Mouse (Mus musculus): ENCODE results near the gene Ldhd. TPM values are rescaled to one million over a fixed set of nuclear protein-coding genes. Genes with fewer than 3 reads are reported as not detected.

Gene Ldhd
- total and polyA plus RNA-seq, 3 experiments: 0.08 TPM; not detected in 2

DNA sequence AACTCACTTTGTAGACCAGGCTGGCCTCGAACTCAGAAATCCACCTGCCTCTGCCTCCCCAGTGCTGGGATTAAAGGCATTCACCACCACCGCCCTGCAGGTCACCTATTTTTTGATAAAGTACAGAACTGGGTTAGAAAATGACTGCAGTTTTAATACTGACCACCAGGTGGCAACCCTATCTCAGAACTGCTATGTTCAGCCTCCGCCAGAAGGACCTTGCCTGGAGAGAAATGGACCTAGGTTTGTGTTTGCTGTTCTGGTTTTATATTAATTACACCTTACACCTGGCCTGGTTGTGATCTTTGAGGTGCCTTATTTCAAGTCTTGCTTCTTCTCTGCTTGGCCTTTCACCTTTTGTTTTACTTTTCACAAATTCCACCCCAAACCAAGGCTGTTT is 47.9 kb upstream of the Ldhd start:
- no peaks in the 10 kb centered on the region for H3K4me1 ChIP-seq (ENCODE audit: control insufficient read depth in 1 of 2, insufficient read depth in 2 of 2)
- peaks cover 9% of the 10 kb centered on the region for H3K27me3 ChIP-seq (replicated peaks)
- no peak overlapping the region for H3K4me2 ChIP-seq (ENCODE audit: insufficient read depth, low read depth, poor library complexity, severe bottlenecking)
- H3K4me3 ChIP-seq (replicated peaks in 1 of 3; ENCODE audit: low read depth in 2 of 3, low read length in 2 of 3, poor library complexity in 1 of 3): no peak overlapping the region
- dilution Hi-C loops (cut with MboI; ENCODE audit: extremely low pct_ligation_motif_present, extremely low pct_unique_long_range_greater_than_20kb, low sequenced_read_pairs) (no loop called here), in situ Hi-C loops (cut with MboI; ENCODE audit: low pct_ligation_motif_present, low pct_unique_long_range_greater_than_20kb, low sequenced_read_pairs) (no loop called here)
- DNase-seq (ENCODE audit: extremely low read depth): peak; percentile 64
- H3K36me3 ChIP-seq (replicated peaks in 1 of 2; ENCODE audit: control insufficient read depth in 1 of 2, insufficient read depth in 1 of 2, low read length in 1 of 2): no peaks in the 10 kb centered on the region
- TF ChIP-seq EP300 (IDR thresholded peaks at IDR 0.05; ENCODE audit: low read length): no peak
- no peak for TF ChIP-seq TCF12 (IDR thresholded peaks at IDR 0.05; ENCODE audit: low read depth, low read length)
- no peak for TF ChIP-seq HCFC1 (IDR thresholded peaks at IDR 0.05; ENCODE audit: low read depth, low read length)
- TF ChIP-seq ZMIZ1 (IDR thresholded peaks at IDR 0.05; ENCODE audit: low read depth, low read length): no peak
- TF ChIP-seq POLR2AphosphoS2 (IDR thresholded peaks at IDR 0.05; ENCODE audit: low read depth, low read length): no peak
- no peak for TF ChIP-seq USF1 (IDR thresholded peaks at IDR 0.05; ENCODE audit: low read depth, low read length)
- TF ChIP-seq CTCF (conservative IDR thresholded peaks at IDR 0.05 in 1 of 2, IDR thresholded peaks at IDR 0.05 in 1 of 2; ENCODE audit: low read depth in 2 of 2, low read length in 2 of 2): peak; percentile 62 to 81
- peak; percentile 79 for TF ChIP-seq SMC3 (IDR thresholded peaks at IDR 0.05; ENCODE audit: low read depth, low read length)
- TF ChIP-seq ZC3H11A (IDR thresholded peaks at IDR 0.05; ENCODE audit: low read depth, low read length): peak; percentile 20; the same call in 1 of the 2 replicates
- TF ChIP-seq SIN3A (IDR thresholded peaks at IDR 0.05; ENCODE audit: low read length): no peak
- TF ChIP-seq RAD21 (IDR thresholded peaks at IDR 0.05; ENCODE audit: low read depth, low read length): peak; percentile 80
- no peak for TF ChIP-seq GABPA (IDR thresholded peaks at IDR 0.05; ENCODE audit: insufficient replicate concordance, low read depth, low read length)
- no peak for TF ChIP-seq UBTF (IDR thresholded peaks at IDR 0.05; ENCODE audit: low read depth, low read length)
- no peak for TF ChIP-seq MAFK (IDR thresholded peaks at IDR 0.05; ENCODE audit: insufficient replicate concordance, low read length)
- no peaks in the 10 kb centered on the region for H3K79me2 ChIP-seq (replicated peaks; ENCODE audit: control insufficient read depth, extremely low read depth, insufficient read depth, poor library complexity, severe bottlenecking)
- peaks cover 8% of the 10 kb centered on the region for H3K9me3 ChIP-seq (replicated peaks; ENCODE audit: low read length)
- H3K27ac ChIP-seq (ENCODE audit: insufficient read depth, low read depth): no peak overlapping the region
- no peak overlapping the region for H3K9ac ChIP-seq (ENCODE audit: insufficient read depth, low read depth)

DNA sequence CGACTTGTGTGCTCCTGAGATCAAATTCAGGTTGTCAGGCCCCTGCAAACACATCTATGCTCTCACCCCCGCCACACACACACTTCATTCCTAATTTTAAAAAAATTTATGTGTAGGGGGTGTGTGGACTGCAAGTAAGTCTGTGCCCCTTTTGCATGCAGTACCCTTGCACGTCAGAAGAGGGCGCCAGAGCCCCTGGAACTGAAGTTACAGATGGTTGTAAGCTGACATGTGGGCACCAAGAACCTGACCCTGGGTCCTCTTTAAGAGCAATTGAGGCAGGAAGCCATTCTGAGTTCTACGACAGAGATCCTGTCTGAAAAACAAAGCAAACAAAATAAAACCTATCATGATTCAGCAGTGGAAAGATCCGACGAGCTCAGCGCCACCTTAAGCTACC is 46.1 kb upstream of the Ldhd start:
- Histone ChIP-seq H3K79me2 (replicated peaks; ENCODE audit: control insufficient read depth, extremely low read depth, insufficient read depth, poor library complexity, severe bottlenecking) (no peaks in the 10 kb centered on the region), H3K27me3 (replicated peaks) (peaks cover 4% of the 10 kb centered on the region), H3K4me2 (ENCODE audit: insufficient read depth, low read depth, poor library complexity, severe bottlenecking) (no peak overlapping the region), H3K9me3 (replicated peaks; ENCODE audit: low read length) (peaks cover 8% of the 10 kb centered on the region), H3K36me3 (replicated peaks in 1 of 2; ENCODE audit: control insufficient read depth in 1 of 2, insufficient read depth in 1 of 2, low read length in 1 of 2) (peaks cover 0 to 12% of the 10 kb centered on the region in 2 experiments), H3K27ac (ENCODE audit: insufficient read depth, low read depth) (no peak overlapping the region), H3K4me1 (ENCODE audit: control insufficient read depth in 1 of 2, insufficient read depth in 2 of 2) (no peaks in the 10 kb centered on the region), H3K9ac (ENCODE audit: insufficient read depth, low read depth) (no peak overlapping the region), H3K4me3 (replicated peaks in 1 of 3; ENCODE audit: low read depth in 2 of 3, low read length in 2 of 3, poor library complexity in 1 of 3) (no peak overlapping the region)
- TF ChIP-seq CTCF (conservative IDR thresholded peaks at IDR 0.05 in 1 of 2, IDR thresholded peaks at IDR 0.05 in 1 of 2; ENCODE audit: low read depth in 2 of 2, low read length in 2 of 2) (peak; percentile 45 to 47), CHD2 (IDR thresholded peaks at IDR 0.05; ENCODE audit: low read length) (no peak)
- dilution Hi-C loops (cut with MboI; ENCODE audit: extremely low pct_ligation_motif_present, extremely low pct_unique_long_range_greater_than_20kb, low sequenced_read_pairs): no loop called here
- in situ Hi-C loops (cut with MboI; ENCODE audit: low pct_ligation_motif_present, low pct_unique_long_range_greater_than_20kb, low sequenced_read_pairs): no loop called here
- DNase-seq (ENCODE audit: extremely low read depth): peak; percentile 7

Measured in CH12.LX (cell line).